Mouse (Mus musculus): ENCODE measurements around the gene Lipt2. TPM values are rescaled to one million over a fixed set of nuclear protein-coding genes. Genes with fewer than 3 reads are reported as not detected.

Gene Lipt2
- polyA plus RNA-seq, 1 experiment, result 4.6 TPM

DNA sequence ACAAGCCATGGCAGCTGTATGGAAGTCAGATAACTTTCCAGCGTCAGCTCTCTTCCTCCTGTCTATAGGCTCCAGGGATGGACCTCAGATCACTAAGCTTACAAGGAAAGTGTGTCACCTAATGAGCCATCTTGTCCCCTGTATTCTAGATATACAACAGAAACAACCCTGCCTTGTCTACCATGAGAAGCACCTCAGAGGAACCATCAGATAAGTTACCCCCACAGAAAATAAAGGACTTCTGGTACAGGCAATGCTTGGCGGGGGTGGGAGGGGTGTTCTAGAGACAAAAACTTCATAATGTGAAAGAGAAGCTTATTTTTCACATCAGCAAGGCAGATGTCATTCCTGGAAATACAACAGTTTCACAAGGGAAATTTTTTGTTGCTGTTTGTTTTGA, 47.1 kb downstream of the Lipt2 start:
- TF ChIP-seq CTCF (IDR thresholded peaks at IDR 0.05; ENCODE audit: insufficient read depth, low read length) (no peak), POLR2A (IDR thresholded peaks at IDR 0.05; ENCODE audit: borderline replicate concordance, extremely low read depth, low read depth, low read length) (no peak)
- no peak for DNase-seq
- Histone ChIP-seq H3K4me1 (ENCODE audit: control insufficient read depth, insufficient read depth, low read length) (peaks cover 4% of the 10 kb centered on the region; the same call in 1 of the 2 replicates), H3K4me3 (replicated peaks; ENCODE audit: extremely low read depth, low read depth, low read length) (no peak overlapping the region)
- 94% methylated on average over 2 of the region's 2 CpGs for WGBS

DNA sequence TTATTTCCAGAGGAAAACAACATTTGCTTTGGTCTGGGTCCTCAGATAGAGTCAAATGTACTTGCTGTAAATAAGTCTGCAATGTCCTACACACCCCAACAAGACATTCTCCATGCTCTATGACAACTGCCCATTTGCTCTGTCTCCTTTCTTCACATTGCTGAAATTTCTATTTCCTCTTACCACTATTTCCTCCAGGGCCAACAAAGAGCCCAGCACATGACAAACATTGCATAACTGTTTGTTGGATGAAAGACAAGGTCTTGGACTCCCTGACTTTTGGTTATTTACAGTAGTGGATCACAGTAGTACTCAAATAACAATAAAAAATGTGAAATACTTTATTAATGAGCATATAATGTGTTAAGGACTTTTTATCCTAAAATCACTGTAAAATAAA, 48.8 kb downstream of the Lipt2 start:
- DNase-seq, result no peak
- no peak overlapping the region for H3K4me3 ChIP-seq (replicated peaks; ENCODE audit: extremely low read depth, low read depth, low read length)
- H3K4me1 ChIP-seq (ENCODE audit: control insufficient read depth, insufficient read depth, low read length), result peaks cover 4% of the 10 kb centered on the region; the same call in 1 of the 2 replicates
- TF ChIP-seq CTCF (IDR thresholded peaks at IDR 0.05; ENCODE audit: insufficient read depth, low read length) (no peak), POLR2A (IDR thresholded peaks at IDR 0.05; ENCODE audit: borderline replicate concordance, extremely low read depth, low read depth, low read length) (no peak)

Other genes starting within 250 kb of the Lipt2 start
- 5.2 and 6.0 TPM in 2 replicates for gene Rnf169, start 178.8 kb upstream of the Lipt2 start, polyA plus RNA-seq (2012; rRNA removed)
- 0.28 and 0.29 TPM in 2 replicates for gene Chrdl2, start 153.1 kb upstream of the Lipt2 start, polyA plus RNA-seq (2012; rRNA removed)
- gene Pold3, start 37.7 kb upstream of the Lipt2 start, polyA plus RNA-seq (2012; rRNA removed), result 4.7 and 6.8 TPM in 2 replicates
- gene Kcne3, start 17.2 kb downstream of the Lipt2 start, polyA plus RNA-seq (2012; rRNA removed), result 5.8 and 6.4 TPM in 2 replicates
- 4.6 and 5.0 TPM in 2 replicates for gene Pgm2l1, start 68.1 kb downstream of the Lipt2 start, polyA plus RNA-seq (2012; rRNA removed)
- gene P4ha3, start 126.2 kb downstream of the Lipt2 start, polyA plus RNA-seq (2012; rRNA removed), result 0.77 and 1.2 TPM in 2 replicates
- 14.7 and 16.6 TPM in 2 replicates for gene C2cd3, start 213.0 kb downstream of the Lipt2 start, polyA plus RNA-seq (2012; rRNA removed)
- gene Ppme1, start 213.0 kb downstream of the Lipt2 start, polyA plus RNA-seq (2012; rRNA removed), result 77.0 and 93.3 TPM in 2 replicates

All from lung, adult 2 months (tissue).